Mouse (Mus musculus): ENCODE results near the gene Ccr9. TPM values are rescaled to one million over a fixed set of nuclear protein-coding genes. Genes with fewer than 3 reads are reported as not detected.
A peak's percentile ranks its signal among the peaks of the same experiment; 100 is the strongest.
"Not testable (repeated sequence)": the region's sequence is repeated elsewhere in the genome, so short reads cannot be mapped to it uniquely, and the experiment has no call there.

The Ccr9 gene
- polyA plus RNA-seq, 1 experiment from 2014 or later, result 0.24 TPM

DNA sequence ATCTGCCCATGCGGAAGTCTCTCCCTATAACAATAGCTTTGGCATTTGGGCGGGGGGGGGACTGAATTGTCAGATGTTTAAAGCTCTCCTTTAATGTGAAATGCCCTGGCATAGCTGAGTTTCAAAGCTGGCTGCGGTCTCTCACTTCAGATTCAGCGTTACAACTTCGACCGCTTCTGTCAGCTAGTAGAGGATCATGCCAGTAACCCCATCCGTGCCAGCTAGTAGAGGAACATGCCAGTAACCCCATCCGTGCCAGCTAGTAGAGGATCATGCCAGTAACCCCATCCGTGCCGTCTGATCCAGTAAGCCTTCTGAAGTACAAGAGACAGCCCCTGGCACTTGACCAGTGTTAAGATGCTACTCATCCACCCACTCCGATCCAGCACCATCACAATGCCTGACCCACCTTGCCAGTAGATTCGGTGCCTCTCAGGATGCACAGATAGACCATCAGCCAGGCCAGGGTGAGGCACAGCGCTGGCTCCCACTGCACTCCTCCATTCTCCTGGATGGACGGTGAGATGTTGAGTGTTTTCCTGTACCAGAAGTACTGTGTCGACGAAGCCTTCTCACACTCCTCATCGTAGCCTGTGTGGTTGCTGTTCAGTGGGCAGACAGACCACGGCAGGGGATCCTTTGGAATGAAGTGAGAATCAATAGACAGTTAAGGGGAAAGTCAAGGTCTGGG lies 18.1 kb upstream of the Ccr9 start:
- not testable (repeated sequence) for H3K9me3 ChIP-seq; H3K4me1 ChIP-seq; H3K27ac ChIP-seq; H3K4me2 ChIP-seq; H3K9ac ChIP-seq; H3K27me3 ChIP-seq; H3K36me3 ChIP-seq; H3K4me3 ChIP-seq; ATAC-seq (ENCODE audit: insufficient number of reproducible peaks, low FRiP score, low TSS enrichment, low read depth)
- WGBS, result 84% methylated on average over 18 of the region's 18 CpGs

- no peaks in the 10 kb centered on the region for H3K9me3 ChIP-seq
- no peak for ATAC-seq (ENCODE audit: insufficient number of reproducible peaks, low FRiP score, low TSS enrichment, low read depth)
- H3K9ac ChIP-seq, result no peak overlapping the region
- H3K36me3 ChIP-seq, result no peaks in the 10 kb centered on the region
- no peaks in the 10 kb centered on the region for H3K4me1 ChIP-seq
- no peak overlapping the region for H3K4me2 ChIP-seq
- no peak overlapping the region for H3K27ac ChIP-seq
- H3K4me3 ChIP-seq, result no peak overlapping the region
- WGBS, result 48% methylated on average over 5 of the region's 5 CpGs
- H3K27me3 ChIP-seq, result no peaks in the 10 kb centered on the region
These were observed 12.6 kb upstream of the Ccr9 start for GRCm38 (mm10) chr9:123665645-123666044.

- peaks cover 69% of the 10 kb centered on the region for H3K27me3 ChIP-seq
- no peaks in the 10 kb centered on the region for H3K9me3 ChIP-seq
- H3K4me3 ChIP-seq, result peak overlapping the region; percentile 37
- no peak overlapping the region for H3K9ac ChIP-seq
- peaks cover 9% of the 10 kb centered on the region for H3K4me1 ChIP-seq
- H3K4me2 ChIP-seq, result peak overlapping the region; percentile 73
- 24% methylated on average over 2 of the region's 2 CpGs for WGBS
- H3K36me3 ChIP-seq, result no peaks in the 10 kb centered on the region
- H3K27ac ChIP-seq, result no peak overlapping the region
- no peak for ATAC-seq (ENCODE audit: insufficient number of reproducible peaks, low FRiP score, low TSS enrichment, low read depth)
These were observed 959 bp downstream of the Ccr9 start for GRCm38 (mm10) chr9:123679198-123679597.

DNA sequence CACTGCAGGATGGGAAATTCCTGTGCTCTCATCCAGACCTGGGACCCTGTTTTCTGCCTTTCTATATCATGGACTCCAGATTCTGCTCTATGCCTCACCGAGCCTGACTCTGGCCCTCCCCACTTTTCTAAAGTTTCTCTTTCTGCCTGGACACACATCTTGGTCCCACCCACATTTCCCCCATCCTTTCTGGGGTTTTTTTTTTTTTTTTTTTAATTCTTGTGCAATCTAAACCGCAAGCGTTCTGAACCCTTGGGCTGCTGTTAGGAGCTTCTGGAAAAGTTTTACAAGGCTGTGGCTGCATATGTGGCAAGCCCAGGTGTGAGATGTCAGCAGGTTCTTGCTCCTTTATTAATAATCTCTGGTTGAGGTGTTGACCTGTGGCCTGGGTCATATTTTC lies 5.5 kb downstream of the Ccr9 start:
- Histone ChIP-seq H3K9me3 (no peaks in the 10 kb centered on the region), H3K4me2 (no peak overlapping the region), H3K27me3 (peaks cover 30% of the 10 kb centered on the region), H3K4me1 (peaks cover 3% of the 10 kb centered on the region), H3K36me3 (no peaks in the 10 kb centered on the region), H3K9ac (no peak overlapping the region), H3K4me3 (no peak overlapping the region), H3K27ac (no peak overlapping the region)
- 40% methylated on average over 3 of the region's 3 CpGs for WGBS
- no peak for ATAC-seq (ENCODE audit: insufficient number of reproducible peaks, low FRiP score, low TSS enrichment, low read depth)

DNA sequence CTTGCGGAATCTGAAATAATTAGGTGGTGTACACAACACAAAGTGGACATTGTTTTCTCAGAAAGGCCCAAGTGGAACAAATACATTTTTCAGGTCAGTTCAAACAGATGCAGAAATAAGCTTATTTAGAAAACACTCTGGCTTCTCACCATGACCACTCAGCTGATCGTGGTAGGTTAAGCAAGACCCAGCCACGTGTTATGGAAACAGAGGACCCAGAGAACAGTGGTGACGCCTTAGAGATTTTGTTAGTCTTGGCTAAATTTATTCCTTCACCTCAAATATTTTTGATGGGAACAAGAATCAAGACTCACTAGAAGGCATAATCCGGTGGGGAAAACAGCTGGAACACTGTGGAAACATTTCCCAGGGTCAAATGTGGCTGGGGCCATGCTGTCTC lies 8.0 kb downstream of the Ccr9 start:
- no peaks in the 10 kb centered on the region for H3K4me1 ChIP-seq
- no peak overlapping the region for H3K27ac ChIP-seq
- no peak overlapping the region for H3K4me2 ChIP-seq
- H3K36me3 ChIP-seq, result peaks cover 3% of the 10 kb centered on the region; the same call in 1 of the 2 replicates
- H3K9me3 ChIP-seq, result no peaks in the 10 kb centered on the region
- ATAC-seq (ENCODE audit: insufficient number of reproducible peaks, low FRiP score, low TSS enrichment, low read depth), result no peak
- H3K27me3 ChIP-seq, result peaks cover 6% of the 10 kb centered on the region
- 77% methylated on average over 5 of the region's 5 CpGs for WGBS
- H3K9ac ChIP-seq, result no peak overlapping the region
- H3K4me3 ChIP-seq, result no peak overlapping the region

DNA sequence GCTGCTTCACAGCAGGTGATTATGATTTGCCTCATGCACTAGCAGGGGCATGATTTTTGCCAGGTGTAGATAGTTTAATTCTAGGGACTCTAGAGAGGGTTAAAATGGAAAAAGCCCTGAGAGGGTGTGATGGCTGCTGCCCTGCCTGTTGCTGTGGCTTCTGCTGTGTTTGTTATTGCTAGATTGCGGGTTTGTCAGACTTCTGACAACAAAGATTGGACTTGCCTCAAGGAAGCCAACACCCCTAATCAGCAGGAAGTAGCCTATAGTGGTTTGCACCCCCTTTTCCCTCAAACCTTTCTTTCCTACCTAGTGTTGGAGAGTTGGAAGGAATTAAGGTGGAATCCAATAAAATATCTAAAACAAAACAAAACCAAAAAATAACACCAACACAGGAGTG lies 10.0 kb downstream of the Ccr9 start:
- H3K27me3 ChIP-seq, result no peaks in the 10 kb centered on the region
- H3K9ac ChIP-seq, result no peak overlapping the region
- H3K9me3 ChIP-seq, result no peaks in the 10 kb centered on the region
- no peak for ATAC-seq (ENCODE audit: insufficient number of reproducible peaks, low FRiP score, low TSS enrichment, low read depth)
- 63% methylated on average over 1 of the region's 1 CpGs for WGBS
- H3K4me2 ChIP-seq, result no peak overlapping the region
- no peak overlapping the region for H3K27ac ChIP-seq
- no peak overlapping the region for H3K4me3 ChIP-seq
- peaks cover 18% of the 10 kb centered on the region for H3K36me3 ChIP-seq
- H3K4me1 ChIP-seq, result no peaks in the 10 kb centered on the region

- ATAC-seq (ENCODE audit: insufficient number of reproducible peaks, low FRiP score, low TSS enrichment, low read depth), result no peak
- H3K9ac ChIP-seq, result no peak overlapping the region
These were observed 17.5 kb downstream of the Ccr9 start for GRCm38 (mm10) chr9:123695634-123696302.

GRCm38 (mm10) chr9:123701822-123702221 lies 23.6 kb downstream of the Ccr9 start:
- no peak for ATAC-seq (ENCODE audit: insufficient number of reproducible peaks, low FRiP score, low TSS enrichment, low read depth)
- WGBS, result 90% methylated on average over 5 of the region's 5 CpGs

More at GRCm38 (mm10) chr9:123695634-123696302, 17.5 kb downstream of the Ccr9 start:
- Histone ChIP-seq H3K4me3 (no peak overlapping the region), H3K36me3 (peaks cover 46% of the 10 kb centered on the region), H3K4me1 (no peaks in the 10 kb centered on the region), H3K27me3 (no peaks in the 10 kb centered on the region), H3K27ac (no peak overlapping the region), H3K4me2 (no peak overlapping the region), H3K9me3 (no peaks in the 10 kb centered on the region)
- 86% methylated on average over 3 of the region's 3 CpGs for WGBS

DNA sequence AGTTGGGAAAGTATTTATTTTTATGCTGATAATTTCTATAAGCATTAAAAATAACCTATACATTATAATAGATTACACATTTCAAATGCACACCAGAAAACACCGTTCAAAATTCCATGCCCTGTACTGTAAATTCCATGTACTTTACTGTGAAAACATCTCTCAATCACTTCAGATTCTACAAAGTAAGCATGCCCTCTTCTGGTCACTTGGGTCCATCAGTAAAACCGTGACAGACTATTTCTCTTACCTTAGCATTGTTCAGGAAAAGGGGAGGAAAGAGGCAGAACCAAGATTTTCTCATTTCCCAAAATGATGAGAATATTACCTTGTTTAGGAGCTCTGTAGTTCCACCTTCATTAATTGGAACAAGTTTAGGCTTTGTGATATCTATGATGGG lies 31.0 kb downstream of the Ccr9 start:
- Histone ChIP-seq H3K27ac (no peak overlapping the region), H3K4me2 (no peak overlapping the region), H3K4me1 (no peaks in the 10 kb centered on the region), H3K27me3 (no peaks in the 10 kb centered on the region), H3K36me3 (peaks cover 45% of the 10 kb centered on the region), H3K4me3 (no peak overlapping the region), H3K9ac (no peak overlapping the region), H3K9me3 (no peaks in the 10 kb centered on the region)
- 37% methylated on average over 2 of the region's 2 CpGs for WGBS
- no peak for ATAC-seq (ENCODE audit: insufficient number of reproducible peaks, low FRiP score, low TSS enrichment, low read depth)

More at GRCm38 (mm10) chr9:123701822-123702221, 23.6 kb downstream of the Ccr9 start:
- H3K27me3 ChIP-seq, result no peaks in the 10 kb centered on the region
- H3K9me3 ChIP-seq, result no peaks in the 10 kb centered on the region
- H3K4me2 ChIP-seq, result no peak overlapping the region
- H3K4me1 ChIP-seq, result no peaks in the 10 kb centered on the region
- H3K4me3 ChIP-seq, result no peak overlapping the region
- H3K36me3 ChIP-seq, result peaks cover 44% of the 10 kb centered on the region
- no peak overlapping the region for H3K27ac ChIP-seq
- H3K9ac ChIP-seq, result no peak overlapping the region

- ATAC-seq (ENCODE audit: insufficient number of reproducible peaks, low FRiP score, low TSS enrichment, low read depth), result no peak
- 78% methylated on average over 2 of the region's 2 CpGs for WGBS
These were observed 34.9 kb downstream of the Ccr9 start for GRCm38 (mm10) chr9:123713111-123713510.

DNA sequence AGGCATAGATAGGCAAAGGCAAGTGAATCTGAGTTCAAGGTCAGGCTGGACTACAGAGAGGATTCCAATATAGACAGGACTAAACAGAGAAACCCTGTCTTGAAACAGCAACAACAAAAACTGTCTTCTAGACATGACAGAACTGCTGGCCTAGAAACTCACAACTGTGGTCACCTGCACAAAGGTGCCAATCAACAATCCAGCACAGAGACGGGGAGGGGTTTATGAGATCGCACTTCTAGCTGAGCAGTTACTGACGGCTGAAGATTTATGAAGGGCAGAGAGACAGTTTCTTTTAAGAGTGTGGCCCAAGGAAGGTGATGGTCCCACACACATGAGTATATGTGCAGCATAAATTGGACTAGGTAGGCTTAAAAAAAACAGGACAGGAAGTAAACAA lies 38.1 kb downstream of the Ccr9 start:
- Histone ChIP-seq H3K9ac (no peak overlapping the region), H3K4me2 (peak overlapping the region; percentile 42), H3K27me3 (no peaks in the 10 kb centered on the region), H3K4me1 (peaks cover 5% of the 10 kb centered on the region; the same call in 1 of the 2 replicates), H3K4me3 (peak overlapping the region; percentile 76; the same call in 1 of the 2 replicates), H3K36me3 (peaks cover 11% of the 10 kb centered on the region; the same call in 1 of the 2 replicates), H3K27ac (no peak overlapping the region), H3K9me3 (no peaks in the 10 kb centered on the region)
- ATAC-seq (ENCODE audit: insufficient number of reproducible peaks, low FRiP score, low TSS enrichment, low read depth), result no peak
- WGBS, result 35% methylated on average over 3 of the region's 3 CpGs

More at GRCm38 (mm10) chr9:123713111-123713510, 34.9 kb downstream of the Ccr9 start:
- H3K4me2 ChIP-seq, result no peak overlapping the region
- H3K27me3 ChIP-seq, result no peaks in the 10 kb centered on the region
- H3K9ac ChIP-seq, result no peak overlapping the region
- no peaks in the 10 kb centered on the region for H3K9me3 ChIP-seq
- peaks cover 5% of the 10 kb centered on the region; the same call in 1 of the 2 replicates for H3K4me1 ChIP-seq
- H3K27ac ChIP-seq, result no peak overlapping the region
- no peak overlapping the region for H3K4me3 ChIP-seq
- H3K36me3 ChIP-seq, result peaks cover 30% of the 10 kb centered on the region

Data from limb, embryonic 15.5 days (tissue).